Mouse (Mus musculus) gastrocnemius, postnatal 25 days (tissue): ENCODE data around the gene Gjd3. TPM values are rescaled to one million over a fixed set of nuclear protein-coding genes. Genes with fewer than 3 reads are reported as not detected.
A peak's percentile ranks its signal among the peaks of the same experiment; 100 is the strongest.

Source experiments
- DNase-seq: peaks from one replicate; pipeline ENCODE4 v3.0.0; 2022
- total RNA-seq, 2 experiments: library from RNA; stranded (reverse); gene quantifications; 1 replicate in 1 of 2; 2 replicates in 1 of 2; pipeline ENCODE4 v1.2.3; 2021

The Gjd3 gene
- total RNA-seq, 2 experiments from 2014 or later = not detected

DNA sequence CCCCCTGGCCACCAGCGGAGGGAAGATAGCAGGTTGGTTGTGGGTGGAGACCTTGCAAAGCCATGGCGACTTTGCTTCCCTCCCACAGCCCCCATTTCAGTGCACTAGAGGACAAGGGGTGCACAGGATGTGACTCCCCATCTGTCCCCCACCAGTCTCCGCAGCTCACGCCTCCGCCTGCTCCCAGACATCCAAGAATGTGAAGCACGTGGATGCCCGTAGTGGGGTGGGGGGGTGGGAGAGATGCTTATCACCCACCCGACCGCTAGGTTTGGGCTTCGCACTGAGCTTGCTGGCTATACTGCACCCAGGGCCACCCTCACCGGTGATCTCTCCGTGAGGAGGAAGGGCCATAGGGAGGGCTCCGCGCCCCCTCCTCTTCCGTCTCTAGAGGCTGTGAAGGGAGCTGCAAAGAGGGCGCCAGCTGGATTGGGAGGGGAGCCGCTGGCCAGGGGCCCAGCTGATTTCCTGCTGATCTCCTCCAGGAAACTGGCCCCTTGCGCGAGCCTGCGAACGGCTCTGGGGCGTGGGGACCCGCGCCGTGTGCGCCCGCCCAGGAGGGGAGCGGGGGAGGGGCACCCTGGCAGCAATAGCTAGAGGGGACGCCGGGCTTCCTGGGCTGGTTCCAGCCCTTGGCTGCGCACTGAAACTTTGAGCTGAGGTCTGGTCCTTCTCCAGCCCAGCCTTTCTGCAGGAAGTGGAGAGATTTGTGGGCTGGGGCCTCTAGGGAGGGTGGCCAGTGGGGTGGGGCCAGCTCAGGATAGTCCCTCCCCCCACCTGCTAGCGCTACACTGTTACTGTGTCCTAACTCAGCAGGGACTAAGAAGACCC is 19.4 kb downstream of the Gjd3 start:
- DNase-seq = peak; percentile 88

GRCm38 (mm10) chr11:98962421-98963095 is 20.3 kb downstream of the Gjd3 start:
- DNase-seq = no peak

DNA sequence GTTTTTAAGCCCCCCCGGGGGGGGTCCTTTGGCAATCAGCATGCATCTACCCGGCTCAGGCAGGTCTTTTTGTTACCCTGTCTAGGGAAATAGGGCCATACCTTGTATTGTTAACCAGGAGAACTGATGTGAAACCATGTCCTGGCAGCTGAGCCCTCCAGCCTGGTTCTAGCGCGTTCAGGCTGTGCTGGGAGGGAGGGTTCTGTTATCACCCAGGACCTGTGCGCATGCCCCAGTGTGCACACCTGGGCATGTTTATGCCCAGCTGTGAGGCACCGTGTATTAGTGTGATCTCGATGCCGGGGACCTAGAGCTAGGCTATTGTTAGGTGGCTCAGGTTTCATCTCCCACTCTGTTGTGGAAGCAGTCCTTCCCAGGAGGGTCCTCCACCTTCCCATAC is 21.1 kb downstream of the Gjd3 start:
- DNase-seq = no peak

DNA sequence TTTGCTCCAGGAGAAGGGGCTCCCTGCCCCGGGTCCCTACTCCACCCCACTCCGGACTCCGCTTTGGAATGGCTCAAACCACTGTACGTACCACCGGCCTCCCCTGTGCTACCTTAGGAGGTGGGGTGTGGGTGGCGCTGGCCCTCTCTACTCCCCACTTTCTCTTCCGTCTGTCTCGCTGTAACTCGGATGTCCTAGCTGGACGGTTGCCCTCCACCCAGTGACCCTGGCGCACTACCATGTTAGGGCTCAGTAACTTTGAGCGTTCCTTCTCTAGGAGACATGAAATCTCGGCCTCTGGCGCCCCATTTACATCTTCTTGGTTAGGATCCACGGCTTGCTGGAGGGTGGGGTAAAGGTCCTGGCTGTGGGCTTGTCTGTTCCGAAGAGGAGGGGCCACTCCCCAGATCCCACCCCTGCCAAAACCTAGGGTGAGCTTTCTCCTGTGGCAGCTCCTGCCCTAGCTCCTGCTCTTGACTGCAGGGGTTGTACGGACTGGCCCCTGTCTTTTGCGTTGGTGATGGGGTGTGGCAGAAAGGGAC is 21.7 kb downstream of the Gjd3 start:
- no peak for DNase-seq

- peak; percentile 79 for DNase-seq
Measured at GRCm38 (mm10) chr11:98960313-98960906, 22.4 kb downstream of the Gjd3 start.

DNA sequence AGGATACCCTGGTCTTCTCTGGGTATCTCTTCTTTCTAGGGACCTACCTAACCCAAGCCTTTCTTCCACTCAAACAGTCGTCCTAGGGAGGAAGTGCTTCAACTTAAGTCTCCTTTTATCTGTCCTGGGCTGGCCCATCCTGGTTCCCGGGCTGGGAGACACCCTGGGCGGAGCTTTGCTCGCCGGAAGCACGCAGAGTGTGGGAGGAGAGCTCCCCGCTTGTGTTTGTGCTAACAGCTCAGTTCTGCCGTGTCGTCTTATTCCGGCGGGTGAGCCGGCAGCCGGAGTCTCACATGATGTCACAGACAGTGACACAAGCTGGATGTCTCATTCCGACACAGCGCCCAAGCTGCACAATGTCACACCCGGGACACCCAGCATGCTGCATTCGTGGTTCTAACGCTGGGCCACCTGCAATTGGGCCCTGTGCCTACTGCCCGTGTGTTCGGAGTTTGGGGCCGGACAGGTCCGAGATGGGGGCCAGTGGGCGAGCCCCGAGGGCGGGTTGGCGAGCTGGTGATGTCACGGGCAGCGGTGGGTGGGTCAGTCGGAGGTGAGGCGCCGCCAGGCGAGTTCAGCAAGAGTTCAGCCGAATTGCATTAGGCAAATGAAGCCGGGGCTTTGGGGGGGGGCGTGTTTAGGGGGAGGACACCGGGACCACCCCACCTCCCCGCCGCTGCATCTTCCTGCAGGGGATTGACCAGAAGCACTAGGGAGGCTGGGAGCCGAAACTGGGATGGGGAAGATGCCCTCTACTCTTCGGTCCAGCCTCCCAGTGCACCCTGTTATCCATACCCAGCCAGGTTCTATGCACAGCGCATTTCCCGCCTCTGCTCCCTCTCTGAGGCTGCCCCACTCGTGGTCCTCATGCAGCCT is 23.1 kb downstream of the Gjd3 start:
- peak; percentile 84 for DNase-seq

DNA sequence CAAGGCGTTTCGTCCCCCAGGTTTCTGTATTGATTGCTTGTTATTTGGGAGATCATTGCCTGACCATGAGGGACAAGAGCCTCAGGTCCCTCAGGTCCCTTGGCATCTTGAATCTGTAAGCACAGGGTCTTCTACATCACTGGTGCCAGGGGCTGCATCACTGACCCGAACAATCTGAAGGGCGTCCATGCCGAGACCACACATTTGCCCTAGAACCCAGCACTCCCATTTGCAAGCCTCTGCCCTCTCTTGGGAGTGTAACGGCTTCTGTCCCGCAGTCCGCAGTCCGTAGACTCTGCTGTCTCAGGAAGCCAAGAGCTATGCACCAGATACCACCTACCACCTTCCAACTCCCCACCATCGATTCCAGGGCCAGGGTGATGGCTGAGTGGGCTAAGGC is 26.5 kb downstream of the Gjd3 start:
- no peak for DNase-seq

GRCm38 (mm10) chr11:98955707-98956235 is 27.0 kb downstream of the Gjd3 start:
- DNase-seq = no peak

DNA sequence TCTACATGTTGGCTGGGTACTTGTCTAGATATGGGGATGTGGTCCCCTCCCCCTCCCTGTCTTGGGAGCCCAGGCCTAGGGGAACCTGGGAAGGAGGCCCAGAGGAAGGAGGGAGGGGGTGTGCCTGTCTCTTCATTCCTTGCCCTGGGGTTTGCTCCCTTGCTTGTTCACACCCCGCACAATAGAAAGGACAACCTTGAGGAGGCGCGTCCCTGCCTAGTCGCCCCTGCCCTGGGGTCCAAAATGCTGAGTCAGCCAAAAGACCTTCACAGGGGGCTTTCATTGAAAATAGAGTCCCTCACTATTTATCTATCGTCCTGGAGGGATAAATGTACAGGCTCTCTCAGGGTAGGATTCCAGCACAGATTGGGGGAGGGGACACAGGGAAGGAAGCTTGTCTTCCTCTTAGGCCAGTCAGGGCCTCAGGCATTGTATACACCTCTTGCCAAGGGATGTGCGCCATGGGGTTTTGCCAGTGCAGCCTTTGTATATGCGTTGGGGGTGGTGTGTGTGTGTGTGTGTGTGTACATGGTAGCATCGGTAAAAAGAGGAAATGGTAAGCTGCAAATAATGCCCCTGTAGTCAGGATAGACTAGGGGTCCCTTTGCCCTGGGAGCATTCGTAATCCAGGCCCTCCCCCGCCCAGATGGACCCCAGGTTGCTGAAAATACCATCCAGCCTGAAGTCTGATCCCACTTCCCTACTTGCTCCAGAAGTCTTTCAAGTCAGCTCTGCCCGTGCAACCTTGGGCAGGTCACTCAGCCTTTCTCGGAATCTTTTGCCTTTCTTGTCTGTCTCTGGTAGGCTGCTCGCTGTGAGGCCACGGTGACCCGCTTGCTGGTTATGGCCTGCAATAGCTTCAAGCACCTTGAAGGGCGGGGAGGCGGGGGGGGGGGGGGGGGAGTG is 27.8 kb downstream of the Gjd3 start:
- DNase-seq = no peak

- no peak for DNase-seq
Measured at GRCm38 (mm10) chr11:98954373-98954772, 28.4 kb downstream of the Gjd3 start.

GRCm38 (mm10) chr11:98953835-98954320 is 28.9 kb downstream of the Gjd3 start:
- DNase-seq = no peak

DNA sequence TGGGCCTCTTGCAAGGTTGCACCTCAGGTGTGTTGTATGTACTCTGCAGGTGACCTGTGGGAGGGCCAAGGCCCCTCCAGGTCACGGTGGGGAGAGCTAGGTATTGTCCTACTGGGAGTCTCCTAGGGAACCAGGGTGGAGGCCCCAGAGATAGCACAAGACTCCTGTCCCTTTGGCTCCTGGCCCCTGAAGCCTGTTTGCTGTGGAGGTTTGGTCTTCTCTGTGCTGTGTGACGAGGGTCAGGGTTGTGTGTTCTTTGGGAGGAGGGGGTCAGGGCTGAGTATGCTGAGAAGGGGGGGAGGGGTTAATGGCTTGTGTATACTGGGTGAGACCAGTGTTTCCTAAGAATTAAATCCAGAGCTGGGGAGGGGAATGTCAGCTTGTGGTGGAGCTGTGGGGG is 29.5 kb downstream of the Gjd3 start:
- no peak for DNase-seq

DNA sequence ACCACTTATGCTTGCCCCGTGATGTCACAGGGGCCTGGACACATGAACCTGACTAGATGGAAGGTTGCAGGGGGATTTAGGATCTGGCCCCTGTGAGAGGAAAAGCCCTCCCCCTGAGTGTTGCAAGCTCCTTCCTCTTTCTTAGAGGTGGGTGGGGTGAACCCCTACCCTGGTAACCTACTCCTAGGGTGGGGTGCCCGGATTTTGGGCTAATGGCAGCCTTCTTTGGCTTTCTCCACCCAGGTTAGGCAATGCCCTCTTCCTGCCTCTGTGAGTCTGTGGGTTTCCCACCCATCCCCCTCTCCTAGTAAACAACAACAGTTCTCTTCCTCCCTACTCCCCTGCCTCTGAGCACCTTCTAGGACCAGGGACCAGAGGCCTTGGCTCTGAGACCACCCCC is 30.1 kb downstream of the Gjd3 start:
- DNase-seq = no peak

GRCm38 (mm10) chr11:98952111-98952510 is 30.7 kb downstream of the Gjd3 start:
- no peak for DNase-seq

DNA sequence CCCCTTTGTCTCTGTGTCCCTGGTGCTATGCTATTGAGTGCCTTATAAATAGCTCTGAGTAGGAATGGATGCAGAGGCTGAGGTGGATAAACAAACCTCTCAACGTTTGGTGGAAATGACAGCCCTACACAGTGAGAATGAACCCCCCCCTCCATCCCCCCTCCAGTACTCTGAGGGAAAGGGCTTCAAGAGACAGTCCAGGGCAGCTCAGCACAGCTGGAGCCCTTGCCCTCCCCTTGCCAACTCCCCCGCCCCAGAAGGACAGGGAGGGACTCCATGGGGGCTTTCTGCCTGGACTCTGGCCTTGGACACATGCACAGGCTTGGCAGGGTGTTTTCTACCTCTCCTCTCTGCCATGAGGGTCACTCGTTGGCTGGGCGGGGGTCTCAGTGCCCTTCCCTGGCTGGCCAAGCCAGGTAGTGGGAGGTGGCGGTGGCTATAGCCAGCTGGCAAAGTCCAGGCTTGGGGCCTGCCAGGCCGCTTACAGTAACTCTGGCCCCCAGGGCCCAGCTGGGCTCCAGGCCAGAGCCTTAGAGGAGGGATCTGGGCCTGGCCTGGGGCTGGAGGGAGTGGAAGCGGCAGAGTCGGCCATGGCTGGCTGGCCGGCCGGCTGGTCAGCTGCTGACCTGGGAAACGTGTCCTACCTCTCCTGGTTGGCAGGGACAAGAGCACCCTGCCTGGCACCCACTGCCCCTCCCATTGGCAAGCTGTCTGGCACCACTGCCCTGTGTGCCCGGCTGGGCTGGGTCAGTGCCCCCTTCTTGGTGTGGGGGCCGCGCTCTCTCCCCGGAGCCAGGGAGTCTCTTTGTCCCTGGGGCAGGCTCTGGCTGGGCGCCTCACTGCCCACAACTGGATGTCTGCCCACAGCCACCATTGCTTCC is 31.6 kb downstream of the Gjd3 start:
- peak; percentile 95 for DNase-seq

GRCm38 (mm10) chr11:98950484-98950883 is 32.3 kb downstream of the Gjd3 start:
- DNase-seq = no peak

GRCm38 (mm10) chr11:98949958-98950460 is 32.8 kb downstream of the Gjd3 start:
- DNase-seq = peak; percentile 73

- no peak for DNase-seq
Measured at GRCm38 (mm10) chr11:98949242-98949957, 33.4 kb downstream of the Gjd3 start.
